Mouse (Mus musculus) brain, embryonic 14.5 days (tissue): ENCODE results near the gene Mkrn2os.

Source experiments
- CTCF ChIP-seq: fragments of 200-500 bp; IDR thresholded peaks from 2 replicates; pipeline ENCODE4 v1.5.1; 2012; ENCODE audit warnings: inconsistent platforms, mild to moderate bottlenecking, moderate library complexity, borderline replicate concordance; ENCODE audit not compliant: insufficient read depth, insufficient read length; ENCODE audit errors: extremely low read depth
- POLR2A ChIP-seq: fragments of 200-500 bp; IDR thresholded peaks from 2 replicates; pipeline ENCODE4 v1.6.1; 2012; ENCODE audit warnings: mild to moderate bottlenecking, inconsistent platforms, borderline replicate concordance; ENCODE audit not compliant: poor library complexity, insufficient read depth, insufficient read length, severe bottlenecking; ENCODE audit errors: extremely low read depth

- no peak for TF ChIP-seq CTCF
- no peak for TF ChIP-seq POLR2A
Measured at GRCm38 (mm10) chr6:115595667-115596066, 3.3 kb upstream of the Mkrn2os start.
